Mouse (Mus musculus) forebrain, postnatal 0 days (tissue): ENCODE results near the gene Kcna5. TPM values are rescaled to one million over a fixed set of nuclear protein-coding genes. Genes with fewer than 3 reads are reported as not detected.

Experiments used
- ATAC-seq: fragments of 200-750 bp; cut with Nextera tagmentation; 2 replicates; pipeline ENCODE4 v1.8.0; 2017; ENCODE audit warnings: mild to moderate bottlenecking, moderate library complexity
- DNase-seq: peaks from one replicate; pipeline ENCODE4 v3.0.0-alpha.2; 2015
- H3K27ac ChIP-seq: fragments of 300-500 bp; sonication (generic); 2 replicates; pipeline ENCODE4 v1.5.1; 2014; ENCODE audit warnings: low read depth, mild to moderate bottlenecking, antibody characterized with exemption, low read length, moderate library complexity, mixed read lengths
- H3K27me3 ChIP-seq: fragments of 300-500 bp; sonication (generic); 2 replicates; pipeline ENCODE4 v1.6.1; 2014; ENCODE audit warnings: mild to moderate bottlenecking, low read length, mixed read lengths; ENCODE audit not compliant: insufficient read depth
- H3K36me3 ChIP-seq: fragments of 300-500 bp; sonication (generic); 2 replicates; pipeline ENCODE4 v1.6.1; 2014; ENCODE audit warnings: mild to moderate bottlenecking, moderate library complexity; ENCODE audit not compliant: insufficient read depth
- H3K4me1 ChIP-seq: fragments of 300-500 bp; sonication (generic); 2 replicates; pipeline ENCODE4 v1.6.1; 2014; ENCODE audit warnings: antibody characterized with exemption; ENCODE audit not compliant: insufficient read depth
- H3K4me2 ChIP-seq: fragments of 300-500 bp; sonication (generic); 2 replicates; pipeline ENCODE4 v1.6.1; 2014; ENCODE audit warnings: low read depth, mild to moderate bottlenecking, moderate library complexity
- H3K4me3 ChIP-seq: fragments of 300-500 bp; sonication (generic); 2 replicates; pipeline ENCODE4 v1.5.1; 2014; ENCODE audit warnings: low read depth, low read length, mixed read lengths
- H3K9ac ChIP-seq: fragments of 300-500 bp; sonication (generic); 2 replicates; pipeline ENCODE4 v1.6.1; 2014; ENCODE audit warnings: mild to moderate bottlenecking
- H3K9me3 ChIP-seq: fragments of 300-500 bp; sonication (generic); 2 replicates; pipeline ENCODE4 v1.6.1; 2016; ENCODE audit warnings: low read length
- CTCF ChIP-seq: sonication (generic); IDR thresholded peaks from 2 replicates; pipeline ENCODE4 v1.5.1; 2016; ENCODE audit warnings: antibody characterized with exemption, control low read depth, low read depth
- WGBS: fragments of 180-500 bp; shearing (Covaris S2); extraction: QIAGEN DNeasy Blood & Tissue Kit; methylation state at CpG from one replicate; pipeline ENCODE4 v1.1.7; 2014; 5-methylcytosine and 5-hydroxymethylcytosine counted together
- polyA plus RNA-seq: library from polyadenylated mRNA; unstranded; fragments of >200 nt; fragmentation: Nextera tagmentation; extraction: Ambion mirVana; gene quantifications from 2 replicates; pipeline ENCODE4 v1.2.1, GENCODE M21; 2015
- total RNA-seq: library from RNA; depleted of rRNA; stranded (reverse); fragments of >200 nt; gene quantifications from 2 replicates; pipeline ENCODE4 v1.2.3, GENCODE M21; 2014

The Kcna5 gene
- total and polyA plus RNA-seq, 2 experiments from 2014 or later: 3.7 to 8.0 TPM

DNA sequence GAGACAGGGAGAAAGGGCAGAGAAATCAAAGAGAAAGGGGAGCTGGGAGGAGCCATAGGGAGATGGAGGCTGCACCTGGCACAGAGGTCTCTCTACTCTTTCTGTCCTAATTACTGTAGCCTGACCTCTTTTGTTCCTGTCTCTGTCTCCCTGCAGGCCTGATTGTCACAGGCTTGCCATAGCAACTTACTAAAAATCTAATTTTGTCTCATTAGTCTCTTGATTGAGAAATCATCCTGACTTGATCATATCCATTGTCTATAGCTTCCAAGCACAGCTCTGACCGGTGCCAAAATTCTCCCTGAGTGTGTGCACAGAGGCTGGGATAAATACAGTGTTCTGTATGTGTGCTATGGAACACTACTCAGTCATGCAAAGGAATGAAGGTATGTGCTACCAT is 25.5 kb upstream of the Kcna5 start:
- no peaks in the 10 kb centered on the region for H3K27me3 ChIP-seq
- WGBS: 28% methylated on average over 1 of the region's 1 CpGs
- no peaks in the 10 kb centered on the region for H3K36me3 ChIP-seq
- H3K9me3 ChIP-seq: no peaks in the 10 kb centered on the region
- H3K9ac ChIP-seq: no peak overlapping the region
- H3K4me2 ChIP-seq: no peak overlapping the region
- DNase-seq (no peak), ATAC-seq (no peak)
- peak overlapping the region; percentile 21; the same call in 1 of the 2 replicates for H3K27ac ChIP-seq
- peaks cover 4% of the 10 kb centered on the region for H3K4me1 ChIP-seq
- TF ChIP-seq CTCF: no peak
- no peak overlapping the region for H3K4me3 ChIP-seq

DNA sequence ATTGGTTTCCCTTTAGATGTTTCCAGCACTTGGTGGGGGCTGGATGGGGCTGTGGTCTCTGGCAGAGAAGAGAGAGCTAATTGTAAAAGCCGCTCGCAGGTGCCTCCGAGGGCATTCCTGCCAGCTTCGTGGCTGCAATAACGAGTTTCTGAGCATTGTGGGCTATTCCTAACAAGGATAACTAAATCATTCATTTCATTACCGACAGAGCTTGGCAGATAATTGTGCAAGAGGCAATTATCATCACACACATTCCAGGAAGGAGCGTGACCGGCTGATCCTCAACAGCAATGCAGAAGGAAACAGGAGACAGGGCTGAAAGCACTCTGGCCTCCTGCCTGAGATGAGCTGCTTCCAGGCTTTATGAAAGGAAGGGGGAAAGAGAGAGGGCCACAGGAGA is 24.8 kb upstream of the Kcna5 start:
- WGBS: 8% methylated on average over 8 of the region's 8 CpGs
- H3K27me3 ChIP-seq: no peaks in the 10 kb centered on the region
- H3K27ac ChIP-seq: 0 out of 2 replicates have a peak overlapping the region, but pooled peaks have one; percentile 29
- no peak overlapping the region for H3K9ac ChIP-seq
- no peaks in the 10 kb centered on the region for H3K9me3 ChIP-seq
- ATAC-seq (peak; percentile 32; the same call in 1 of the 2 replicates), DNase-seq (peak; percentile 40)
- H3K4me3 ChIP-seq: no peak overlapping the region
- no peak overlapping the region for H3K4me2 ChIP-seq
- H3K36me3 ChIP-seq: no peaks in the 10 kb centered on the region
- no peak for TF ChIP-seq CTCF
- peaks cover 4% of the 10 kb centered on the region for H3K4me1 ChIP-seq

DNA sequence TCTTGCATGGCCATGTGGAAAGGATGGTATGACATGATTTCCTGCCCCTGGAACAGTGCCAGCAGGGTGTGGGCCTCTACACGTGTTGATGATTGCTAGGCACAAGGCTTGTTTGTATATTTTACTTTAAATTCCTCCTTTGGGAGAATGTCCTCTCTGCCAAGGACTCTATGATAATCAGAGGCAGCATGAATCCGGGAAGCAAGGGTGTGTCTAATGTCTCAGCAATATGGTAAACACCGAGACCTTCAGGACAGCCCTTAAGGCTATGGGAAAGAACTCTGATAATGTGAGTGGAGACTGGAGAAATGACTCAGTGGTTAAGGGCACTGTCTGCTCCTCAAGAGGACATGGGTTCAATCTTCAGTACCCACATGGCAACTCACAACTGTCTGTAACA is 23.1 kb upstream of the Kcna5 start:
- ATAC-seq: no peak
- no peak overlapping the region for H3K4me2 ChIP-seq
- 82% methylated on average over 3 of the region's 3 CpGs for WGBS

DNA sequence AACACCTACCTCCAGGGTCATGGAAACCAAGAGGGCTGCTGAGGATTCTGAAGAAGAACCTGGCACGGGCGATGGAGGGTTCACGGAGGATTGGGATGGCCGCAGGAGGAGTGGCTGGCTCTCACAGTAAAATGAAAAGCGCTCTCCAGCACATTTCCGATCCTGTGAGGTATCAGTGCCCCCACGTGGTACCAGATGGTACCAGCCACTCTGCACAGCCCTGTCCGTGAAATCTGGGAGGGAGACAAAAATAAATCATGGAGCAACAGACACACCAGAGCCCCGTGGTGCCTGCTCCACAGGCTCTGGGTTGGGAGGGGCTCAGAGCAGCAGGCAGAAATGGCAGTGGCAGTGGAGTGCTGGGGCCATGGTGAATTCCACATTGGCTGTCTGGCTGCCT is 18.6 kb upstream of the Kcna5 start:
- peak; percentile 88 for ATAC-seq
- Histone ChIP-seq H3K4me1 (no peaks in the 10 kb centered on the region), H3K36me3 (no peaks in the 10 kb centered on the region), H3K4me2 (no peak overlapping the region), H3K9me3 (no peaks in the 10 kb centered on the region), H3K27ac (no peak overlapping the region), H3K9ac (no peak overlapping the region), H3K4me3 (no peak overlapping the region), H3K27me3 (no peaks in the 10 kb centered on the region)
- WGBS: 36% methylated on average over 9 of the region's 9 CpGs
- peak; percentile 70 for TF ChIP-seq CTCF
- peak; percentile 35 for DNase-seq

More for the DNA sequence above, 23.1 kb upstream of the Kcna5 start:
- Histone ChIP-seq H3K36me3 (no peaks in the 10 kb centered on the region), H3K27me3 (no peaks in the 10 kb centered on the region), H3K4me1 (peaks cover 4% of the 10 kb centered on the region), H3K4me3 (no peak overlapping the region), H3K9ac (no peak overlapping the region), H3K9me3 (no peaks in the 10 kb centered on the region), H3K27ac (no peak overlapping the region)
- DNase-seq: no peak
- TF ChIP-seq CTCF: no peak

DNA sequence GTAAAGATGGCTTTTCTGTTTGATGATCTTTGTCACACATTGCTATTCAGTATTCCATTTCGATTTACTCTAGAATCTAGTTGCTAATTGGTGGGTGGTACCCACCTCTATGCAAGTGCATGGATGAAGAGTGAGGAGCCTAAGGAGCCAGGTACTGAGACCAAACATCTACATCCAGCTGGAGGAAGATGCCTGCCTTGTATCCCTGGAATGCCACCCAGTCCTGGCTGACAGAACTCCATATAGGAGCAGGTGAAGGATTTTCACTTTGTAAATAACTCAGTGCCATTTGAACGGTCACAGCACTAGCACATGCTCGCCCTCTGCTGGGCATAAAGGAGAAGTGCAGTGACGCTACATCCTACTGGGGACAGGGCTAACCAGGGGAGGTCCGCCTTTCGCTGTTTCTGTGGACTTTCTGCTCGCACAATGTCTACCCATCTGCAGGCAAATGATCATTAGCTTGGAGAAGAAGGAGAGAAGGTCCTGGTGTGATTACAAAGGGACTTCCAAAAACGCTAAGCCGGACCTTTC is 16.7 kb upstream of the Kcna5 start:
- DNase-seq (peak; percentile 81), ATAC-seq (peak; percentile 81)
- Histone ChIP-seq H3K9me3 (no peaks in the 10 kb centered on the region), H3K4me3 (no peak overlapping the region), H3K4me1 (no peaks in the 10 kb centered on the region), H3K4me2 (no peak overlapping the region), H3K27ac (no peak overlapping the region), H3K27me3 (no peaks in the 10 kb centered on the region), H3K9ac (no peak overlapping the region), H3K36me3 (no peaks in the 10 kb centered on the region)
- 14% methylated on average over 9 of the region's 9 CpGs for WGBS
- TF ChIP-seq CTCF: peak; percentile 98

DNA sequence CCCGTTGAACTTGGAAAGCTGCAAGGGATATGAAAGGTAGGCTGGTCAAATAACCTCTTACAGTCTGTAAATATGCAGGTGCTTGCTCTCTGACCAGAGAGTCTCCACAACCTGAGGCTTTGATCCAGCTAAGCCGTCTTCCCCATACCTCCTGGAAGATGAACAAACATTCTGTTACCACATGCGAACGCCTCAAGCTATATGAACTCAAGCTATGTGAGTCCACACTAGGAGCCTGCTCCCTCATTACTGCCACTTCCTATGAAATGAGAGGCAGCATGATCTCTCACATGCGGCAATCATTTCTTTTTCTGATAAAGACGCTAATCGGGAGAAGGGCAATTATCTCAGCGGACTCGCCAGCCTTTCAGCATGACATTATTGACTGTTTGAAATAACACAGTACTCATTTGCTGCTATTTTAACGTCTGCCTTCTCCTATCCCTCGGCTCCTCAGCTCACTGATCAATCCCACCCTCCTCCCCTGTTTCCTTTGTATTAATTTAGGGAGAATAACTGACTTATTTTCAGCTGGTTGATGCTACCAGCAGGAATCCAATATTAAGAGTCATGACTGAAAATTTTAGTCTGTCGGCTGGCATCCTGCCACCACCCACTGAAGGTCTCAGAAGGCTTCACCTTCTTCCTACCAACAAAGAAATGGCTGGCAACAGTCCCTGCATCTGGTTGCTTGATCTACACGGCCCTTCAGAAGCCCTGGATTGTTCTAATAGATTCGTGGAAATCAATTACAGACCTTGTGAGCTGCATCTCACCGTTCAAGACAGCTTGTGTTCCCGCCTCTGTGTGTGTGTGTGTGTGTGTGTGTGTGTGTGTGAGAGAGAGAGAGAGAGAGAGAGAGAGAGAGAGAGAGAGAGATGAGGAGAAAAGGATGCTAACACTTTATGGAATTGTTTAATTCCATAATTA is 9.2 kb upstream of the Kcna5 start:
- no peak for TF ChIP-seq CTCF
- H3K4me1 ChIP-seq: 0 out of 2 replicates have a peak, but pooled peaks cover 4% of the 10 kb centered on the region
- H3K36me3 ChIP-seq: no peaks in the 10 kb centered on the region
- H3K4me3 ChIP-seq: no peak overlapping the region
- H3K9ac ChIP-seq: no peak overlapping the region
- WGBS: 29% methylated on average over 16 of the region's 16 CpGs
- H3K27me3 ChIP-seq: no peaks in the 10 kb centered on the region
- H3K9me3 ChIP-seq: no peaks in the 10 kb centered on the region
- DNase-seq: no peak
- no peak overlapping the region for H3K27ac ChIP-seq
- peak; percentile 63; the same call in 1 of the 2 replicates for ATAC-seq
- no peak overlapping the region for H3K4me2 ChIP-seq

DNA sequence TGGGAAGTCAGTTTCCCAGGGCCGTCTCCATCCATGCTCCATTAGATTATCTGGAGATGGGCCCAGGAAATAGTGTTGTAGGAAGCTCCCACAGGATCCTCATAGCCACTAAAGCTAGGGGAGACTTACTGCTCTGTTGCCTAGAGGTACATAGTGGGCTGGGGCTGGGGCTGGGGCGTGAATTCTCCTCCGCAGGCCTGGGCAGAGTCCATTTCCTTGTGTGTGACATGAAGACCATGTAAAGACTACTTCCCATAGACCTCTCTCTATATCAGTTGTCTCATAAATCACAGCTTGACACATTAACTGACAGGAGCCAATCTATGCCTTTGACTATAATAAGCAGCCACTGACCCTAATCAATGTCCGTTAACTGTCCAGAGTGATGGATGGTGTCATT is 7.5 kb upstream of the Kcna5 start:
- Histone ChIP-seq H3K4me1 (0 out of 2 replicates have a peak, but pooled peaks cover 4% of the 10 kb centered on the region), H3K27ac (no peak overlapping the region), H3K9ac (no peak overlapping the region), H3K9me3 (no peaks in the 10 kb centered on the region), H3K27me3 (no peaks in the 10 kb centered on the region), H3K4me3 (no peak overlapping the region), H3K4me2 (no peak overlapping the region), H3K36me3 (no peaks in the 10 kb centered on the region)
- 89% methylated on average over 4 of the region's 4 CpGs for WGBS
- no peak for TF ChIP-seq CTCF
- ATAC-seq (no peak), DNase-seq (no peak)
